Mouse (Mus musculus): ENCODE results near the gene Adcy6. TPM values are rescaled to one million over a fixed set of nuclear protein-coding genes. Genes with fewer than 3 reads are reported as not detected.

The Adcy6 gene
- 16.2 and 18.9 TPM in 2 replicates for polyA plus RNA-seq (2014; fragmentation: Nextera tagmentation; extraction: Ambion mirVana)

GRCm38 (mm10) chr15:98609331-98610130 is at the start of gene Adcy6:
Gene Adcy6 (minus strand): TSS chr15:98610076.
- ATAC-seq (ENCODE audit: insufficient number of reproducible peaks, low FRiP score, low TSS enrichment, low read depth) (peak; percentile 78), DNase-seq (ENCODE audit: low spot score) (peak; percentile 94)
- H3K27ac ChIP-seq (replicated peaks; ENCODE audit: low read depth, low read length): peak within 1 kb of the TSS; percentile 88
- H3K9me3 ChIP-seq (ENCODE audit: control insufficient read depth, low read length): no peaks in the 10 kb centered on the region
- under 1% methylated on average over 60 of the region's 75 CpGs for WGBS
- H3K27me3 ChIP-seq (ENCODE audit: control insufficient read depth, insufficient read depth, low read length): no peaks in the 10 kb centered on the region
- H3K4me3 ChIP-seq (ENCODE audit: low read depth, low read length): peak within 1 kb of the TSS; percentile 88
- H3K9ac ChIP-seq (ENCODE audit: low read length): peak within 1 kb of the TSS; percentile 90
- H3K36me3 ChIP-seq (ENCODE audit: control insufficient read depth, insufficient read depth, low read length): peaks cover 4% of the 10 kb centered on the region; the same call in 1 of the 2 replicates
- H3K4me1 ChIP-seq (ENCODE audit: control insufficient read depth, insufficient read depth, low read length): peaks cover 19% of the 10 kb centered on the region
- H3K4me2 ChIP-seq (ENCODE audit: low read depth, severe bottlenecking): peak within 1 kb of the TSS; percentile 96

- H3K27me3 ChIP-seq (ENCODE audit: control insufficient read depth, insufficient read depth, low read length): no peaks in the 10 kb centered on the region
- WGBS: 87% methylated on average over 15 of the region's 15 CpGs
- DNase-seq (ENCODE audit: low spot score): no peak
- no peaks in the 10 kb centered on the region for H3K4me1 ChIP-seq (ENCODE audit: control insufficient read depth, insufficient read depth, low read length)
- ATAC-seq (ENCODE audit: insufficient number of reproducible peaks, low FRiP score, low TSS enrichment, low read depth): no peak
- H3K4me2 ChIP-seq (ENCODE audit: low read depth, severe bottlenecking): no peak overlapping the region
- no peak overlapping the region for H3K4me3 ChIP-seq (ENCODE audit: low read depth, low read length)
- H3K36me3 ChIP-seq (ENCODE audit: control insufficient read depth, insufficient read depth, low read length): peaks cover 41% of the 10 kb centered on the region
- H3K9me3 ChIP-seq (ENCODE audit: control insufficient read depth, low read length): no peaks in the 10 kb centered on the region
- no peak overlapping the region for H3K9ac ChIP-seq (ENCODE audit: low read length)
- H3K27ac ChIP-seq (replicated peaks; ENCODE audit: low read depth, low read length): no peak overlapping the region
These were observed 47.3 kb upstream of the Adcy6 start for GRCm38 (mm10) chr15:98656982-98657751.

DNA sequence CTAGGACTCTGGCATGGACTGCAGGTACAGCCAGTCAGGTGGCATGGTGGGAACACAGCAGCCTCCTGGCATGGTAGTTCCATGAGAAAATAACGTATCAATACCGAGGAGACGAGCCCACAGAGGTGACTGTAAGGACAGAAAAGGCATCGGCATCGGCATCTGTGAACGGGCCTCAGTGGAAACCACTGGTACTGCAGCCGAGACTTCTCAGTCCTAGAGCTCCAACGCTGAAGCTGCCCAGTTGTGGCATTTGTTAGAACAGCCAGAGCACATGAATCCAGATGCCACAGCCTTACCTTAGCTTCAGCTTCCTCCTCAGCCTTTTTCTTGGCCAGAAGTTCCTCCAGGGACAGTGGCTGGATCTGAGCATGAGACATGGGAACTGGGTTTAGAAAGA is 42.3 kb upstream of the Adcy6 start:
- no peak overlapping the region for H3K4me2 ChIP-seq (ENCODE audit: low read depth, severe bottlenecking)
- H3K27ac ChIP-seq (replicated peaks; ENCODE audit: low read depth, low read length): no peak overlapping the region
- no peaks in the 10 kb centered on the region for H3K9me3 ChIP-seq (ENCODE audit: control insufficient read depth, low read length)
- H3K27me3 ChIP-seq (ENCODE audit: control insufficient read depth, insufficient read depth, low read length): no peaks in the 10 kb centered on the region
- H3K4me1 ChIP-seq (ENCODE audit: control insufficient read depth, insufficient read depth, low read length): no peaks in the 10 kb centered on the region
- no peak overlapping the region for H3K9ac ChIP-seq (ENCODE audit: low read length)
- ATAC-seq (ENCODE audit: insufficient number of reproducible peaks, low FRiP score, low TSS enrichment, low read depth): no peak
- no peak overlapping the region for H3K4me3 ChIP-seq (ENCODE audit: low read depth, low read length)
- WGBS: 95% methylated on average over 8 of the region's 8 CpGs
- H3K36me3 ChIP-seq (ENCODE audit: control insufficient read depth, insufficient read depth, low read length): peaks cover 52% of the 10 kb centered on the region
- DNase-seq (ENCODE audit: low spot score): no peak

GRCm38 (mm10) chr15:98651431-98651830 is 41.6 kb upstream of the Adcy6 start:
- no peaks in the 10 kb centered on the region for H3K4me1 ChIP-seq (ENCODE audit: control insufficient read depth, insufficient read depth, low read length)
- no peak overlapping the region for H3K9ac ChIP-seq (ENCODE audit: low read length)
- no peaks in the 10 kb centered on the region for H3K27me3 ChIP-seq (ENCODE audit: control insufficient read depth, insufficient read depth, low read length)
- H3K4me3 ChIP-seq (ENCODE audit: low read depth, low read length): no peak overlapping the region
- no peak for DNase-seq (ENCODE audit: low spot score)
- H3K27ac ChIP-seq (replicated peaks; ENCODE audit: low read depth, low read length): no peak overlapping the region
- H3K4me2 ChIP-seq (ENCODE audit: low read depth, severe bottlenecking): no peak overlapping the region
- H3K9me3 ChIP-seq (ENCODE audit: control insufficient read depth, low read length): no peaks in the 10 kb centered on the region
- H3K36me3 ChIP-seq (ENCODE audit: control insufficient read depth, insufficient read depth, low read length): peaks cover 55% of the 10 kb centered on the region
- no peak for ATAC-seq (ENCODE audit: insufficient number of reproducible peaks, low FRiP score, low TSS enrichment, low read depth)
- WGBS: 93% methylated on average over 15 of the region's 15 CpGs

GRCm38 (mm10) chr15:98648071-98648470 is 38.2 kb upstream of the Adcy6 start:
- Histone ChIP-seq H3K4me3 (ENCODE audit: low read depth, low read length) (no peak overlapping the region), H3K9ac (ENCODE audit: low read length) (no peak overlapping the region), H3K4me1 (ENCODE audit: control insufficient read depth, insufficient read depth, low read length) (no peaks in the 10 kb centered on the region), H3K27ac (replicated peaks; ENCODE audit: low read depth, low read length) (no peak overlapping the region), H3K36me3 (ENCODE audit: control insufficient read depth, insufficient read depth, low read length) (peaks cover 59% of the 10 kb centered on the region), H3K9me3 (ENCODE audit: control insufficient read depth, low read length) (no peaks in the 10 kb centered on the region), H3K4me2 (ENCODE audit: low read depth, severe bottlenecking) (no peak overlapping the region), H3K27me3 (ENCODE audit: control insufficient read depth, insufficient read depth, low read length) (no peaks in the 10 kb centered on the region)
- DNase-seq (ENCODE audit: low spot score): no peak
- no peak for ATAC-seq (ENCODE audit: insufficient number of reproducible peaks, low FRiP score, low TSS enrichment, low read depth)
- 95% methylated on average over 3 of the region's 3 CpGs for WGBS

DNA sequence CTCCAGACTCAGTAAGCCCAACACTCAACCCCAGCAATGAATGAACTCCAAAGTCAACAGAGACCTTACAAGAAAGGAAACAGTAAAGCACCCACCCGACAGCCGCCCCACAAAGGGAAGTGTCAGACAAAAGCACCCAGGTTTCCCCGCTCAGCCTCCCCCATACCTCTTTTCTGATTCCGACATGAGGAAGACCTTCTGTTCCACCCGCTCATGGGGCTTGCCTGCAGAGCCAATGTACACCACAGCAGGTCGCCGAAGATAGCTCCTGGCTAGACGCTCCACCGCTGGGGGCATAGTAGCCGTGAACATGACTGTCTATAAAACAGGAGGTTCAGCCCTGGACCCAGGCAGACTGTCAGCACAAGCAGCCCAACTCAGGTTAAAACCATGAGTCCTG is 37.4 kb upstream of the Adcy6 start:
- Histone ChIP-seq H3K4me3 (ENCODE audit: low read depth, low read length) (no peak overlapping the region), H3K9me3 (ENCODE audit: control insufficient read depth, low read length) (no peaks in the 10 kb centered on the region), H3K4me2 (ENCODE audit: low read depth, severe bottlenecking) (no peak overlapping the region), H3K27ac (replicated peaks; ENCODE audit: low read depth, low read length) (no peak overlapping the region), H3K36me3 (ENCODE audit: control insufficient read depth, insufficient read depth, low read length) (peaks cover 53% of the 10 kb centered on the region), H3K9ac (ENCODE audit: low read length) (no peak overlapping the region), H3K27me3 (ENCODE audit: control insufficient read depth, insufficient read depth, low read length) (no peaks in the 10 kb centered on the region), H3K4me1 (ENCODE audit: control insufficient read depth, insufficient read depth, low read length) (no peaks in the 10 kb centered on the region)
- WGBS: 93% methylated on average over 10 of the region's 10 CpGs
- ATAC-seq (ENCODE audit: insufficient number of reproducible peaks, low FRiP score, low TSS enrichment, low read depth): no peak
- no peak for DNase-seq (ENCODE audit: low spot score)

DNA sequence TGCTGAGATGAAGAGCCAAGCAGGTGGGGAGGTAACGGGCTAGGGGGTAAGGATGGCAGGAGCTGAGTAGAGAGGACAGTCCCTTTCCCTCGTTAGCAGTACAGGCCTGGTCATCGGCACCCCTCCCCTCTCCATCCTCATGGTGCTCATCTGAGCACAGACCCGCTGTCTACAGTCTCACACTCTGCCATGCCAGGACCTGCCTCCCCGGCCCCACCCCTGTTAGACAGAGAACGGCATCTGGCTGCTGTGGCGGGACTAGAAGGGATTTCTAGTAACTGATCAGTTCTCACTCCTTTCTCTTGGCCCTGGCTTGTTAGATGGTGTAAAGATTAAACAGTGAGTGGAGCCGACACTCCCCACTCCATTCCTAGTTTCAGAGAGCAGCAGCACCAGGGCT is 36.9 kb upstream of the Adcy6 start:
- Histone ChIP-seq H3K27ac (replicated peaks; ENCODE audit: low read depth, low read length) (no peak overlapping the region), H3K9me3 (ENCODE audit: control insufficient read depth, low read length) (no peaks in the 10 kb centered on the region), H3K4me2 (ENCODE audit: low read depth, severe bottlenecking) (no peak overlapping the region), H3K4me1 (ENCODE audit: control insufficient read depth, insufficient read depth, low read length) (no peaks in the 10 kb centered on the region), H3K4me3 (ENCODE audit: low read depth, low read length) (no peak overlapping the region), H3K36me3 (ENCODE audit: control insufficient read depth, insufficient read depth, low read length) (peaks cover 47% of the 10 kb centered on the region), H3K9ac (ENCODE audit: low read length) (no peak overlapping the region), H3K27me3 (ENCODE audit: control insufficient read depth, insufficient read depth, low read length) (no peaks in the 10 kb centered on the region)
- DNase-seq (ENCODE audit: low spot score) (no peak), ATAC-seq (ENCODE audit: insufficient number of reproducible peaks, low FRiP score, low TSS enrichment, low read depth) (no peak)
- WGBS: 88% methylated on average over 8 of the region's 8 CpGs

DNA sequence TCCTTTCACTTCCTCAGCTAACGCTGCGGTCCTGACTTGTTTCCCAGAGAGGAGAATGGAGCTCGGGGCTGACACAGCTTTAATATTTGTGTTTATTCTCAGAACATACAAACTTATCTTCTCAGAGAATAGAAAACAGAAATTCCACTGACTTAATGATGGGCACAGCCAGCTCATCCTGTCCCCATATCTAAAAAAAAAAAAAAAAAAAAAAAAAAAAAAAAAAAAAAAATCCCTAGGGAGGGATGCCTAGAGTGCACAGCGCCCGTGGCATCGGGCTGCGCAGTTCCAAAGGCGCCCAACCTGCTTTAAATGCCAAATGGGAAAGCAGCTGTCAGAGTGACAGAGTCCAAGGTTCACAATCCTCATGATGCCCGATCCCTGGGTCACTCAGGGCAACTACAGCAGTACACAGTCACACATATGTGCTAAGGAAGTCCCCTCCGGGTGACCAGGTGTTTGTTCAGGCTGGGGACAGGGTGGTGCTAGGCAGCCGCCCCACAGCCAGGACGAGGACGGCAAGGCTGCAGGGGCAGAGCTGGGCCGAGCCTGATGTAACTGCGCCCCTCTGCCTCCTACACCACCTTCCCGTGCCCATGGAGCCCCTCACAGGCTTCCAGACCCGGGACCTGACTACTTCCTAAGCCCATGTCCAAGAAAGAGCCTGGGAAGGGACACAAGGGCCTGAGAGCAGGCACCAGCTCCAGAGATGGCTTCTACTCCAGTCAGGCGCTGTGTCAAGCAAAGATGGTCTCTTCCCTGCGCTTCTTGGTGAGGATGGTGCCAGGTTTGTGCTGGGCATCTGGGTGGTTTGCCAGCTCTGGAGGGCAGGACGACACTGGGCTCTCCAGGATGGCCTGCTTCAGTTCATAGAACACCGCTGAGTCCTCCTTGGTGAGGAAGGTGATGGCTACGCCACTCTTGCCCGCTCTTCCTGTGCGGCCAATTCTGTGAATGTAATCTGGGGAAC is 35.5 kb upstream of the Adcy6 start:
- no peaks in the 10 kb centered on the region for H3K9me3 ChIP-seq (ENCODE audit: control insufficient read depth, low read length)
- DNase-seq (ENCODE audit: low spot score) (no peak), ATAC-seq (ENCODE audit: insufficient number of reproducible peaks, low FRiP score, low TSS enrichment, low read depth) (no peak)
- H3K36me3 ChIP-seq (ENCODE audit: control insufficient read depth, insufficient read depth, low read length): peaks cover 36% of the 10 kb centered on the region
- WGBS: 92% methylated on average over 24 of the region's 24 CpGs
- H3K27ac ChIP-seq (replicated peaks; ENCODE audit: low read depth, low read length): no peak overlapping the region
- no peak overlapping the region for H3K4me3 ChIP-seq (ENCODE audit: low read depth, low read length)
- no peaks in the 10 kb centered on the region for H3K4me1 ChIP-seq (ENCODE audit: control insufficient read depth, insufficient read depth, low read length)
- no peak overlapping the region for H3K9ac ChIP-seq (ENCODE audit: low read length)
- no peak overlapping the region for H3K4me2 ChIP-seq (ENCODE audit: low read depth, severe bottlenecking)
- H3K27me3 ChIP-seq (ENCODE audit: control insufficient read depth, insufficient read depth, low read length): no peaks in the 10 kb centered on the region

Data from limb, embryonic 11.5 days (tissue).